Mouse (Mus musculus) megakaryocyte, embryonic 14.5 days (primary cell): ENCODE measurements around the gene Ppp1r35.

Source experiments
- FLI1 ChIP-seq: IDR thresholded peaks from 2 replicates; pipeline ENCODE4 v1.6.1; 2012; ENCODE audit warnings: low read length, inconsistent platforms, mixed read lengths
- GATA1 ChIP-seq: IDR thresholded peaks from 3 replicates; pipeline ENCODE4 v1.6.1; 2012; ENCODE audit warnings: mixed read lengths, low read length, inconsistent platforms, borderline replicate concordance

DNA sequence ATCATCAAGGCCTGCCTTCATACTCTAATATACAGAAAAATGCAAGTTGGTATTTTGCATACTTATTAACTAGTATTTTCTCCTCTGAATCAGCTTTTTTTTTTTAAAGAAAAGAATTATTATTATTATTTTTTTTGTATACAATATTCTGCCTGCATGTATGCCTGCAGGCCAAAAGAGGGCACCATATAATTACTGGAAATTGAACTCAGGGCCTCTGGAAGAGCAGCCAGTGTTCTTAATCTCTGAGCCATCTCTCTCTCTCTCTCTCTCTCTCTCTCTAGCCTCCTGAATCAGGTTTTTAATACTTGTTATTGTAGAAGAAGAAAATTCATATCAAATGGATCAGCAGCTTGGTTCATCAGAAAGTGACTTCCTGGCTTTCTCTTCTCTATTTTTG lies 12.9 kb downstream of the Ppp1r35 start:
- no peak for TF ChIP-seq GATA1
- no peak for TF ChIP-seq FLI1
